Comparison of ENCODE assay signal across 9 mouse cellular contexts in genomic region chr12:13145186-13146115, GRCm38 (mm10).
DNase-seq lines count a peak whose midpoint lies in the region; ATAC-seq and TF ChIP-seq lines count a peak whose summit lies in the region.
"Had no signal": no experiment of that assay in that cellular context is flagged by ENCODE, and none has a peak within 500 bp of the region (broad histone marks: within the 10 kb centered on the region; RNA-seq: fewer than 3 reads in every experiment).

No protein-coding gene starts in this region.

- TF ChIP-seq CTCF in small intestine, adult 2 months (IDR thresholded peaks at IDR 0.05; ENCODE audit: extremely low read depth, insufficient read length, insufficient replicate concordance, low read depth, low read length), result no peak

- H3K4me1 ChIP-seq in liver, embryonic 12.5 days, result no peaks in the 10 kb centered on the region
- peaks cover 11% of the 10 kb centered on the region for H3K4me1 ChIP-seq in heart, embryonic 11.5 days (ENCODE audit: control insufficient read depth, insufficient read depth, low read length)
- no peaks in the 10 kb centered on the region for H3K4me1 ChIP-seq in small intestine, adult 2 months (ENCODE audit: control insufficient read depth, insufficient read depth, insufficient read length, low read length)

- WGBS in liver, embryonic 12.5 days (ENCODE audit: insufficient replicate concordance), result 27% methylated on average over 10 of the region's 10 CpGs
- WGBS in heart, embryonic 11.5 days (ENCODE audit: insufficient replicate concordance), result 33% methylated on average over 10 of the region's 10 CpGs
- WGBS in small intestine, adult 2 months, result 48% methylated on average over 10 of the region's 10 CpGs

- no peak for ATAC-seq in liver, embryonic 12.5 days
- ATAC-seq in heart, embryonic 11.5 days (replicated peaks; ENCODE audit: insufficient number of reproducible peaks, low FRiP score, low TSS enrichment), result peak; percentile 31; the same call in 1 of the 2 replicates

- H3K36me3 ChIP-seq in liver, embryonic 12.5 days, result no peaks in the 10 kb centered on the region
- no peaks in the 10 kb centered on the region for H3K36me3 ChIP-seq in heart, embryonic 11.5 days (ENCODE audit: control insufficient read depth, insufficient read depth, low read length)
- no peaks in the 10 kb centered on the region for H3K36me3 ChIP-seq in small intestine, adult 2 months (ENCODE audit: control insufficient read depth, insufficient read depth, low read length)
- H3K36me3 ChIP-seq: limb, embryonic 13.5 days had no signal

- H3K27ac ChIP-seq in liver, embryonic 12.5 days, result no peak overlapping the region
- H3K27ac ChIP-seq in heart, embryonic 11.5 days (ENCODE audit: low read depth, low read length), result 0 out of 2 replicates have a peak overlapping the region, but pooled peaks have one; percentile 31
- peak overlapping the region; percentile 15; the same call in 1 of the 2 replicates for H3K27ac ChIP-seq in small intestine, adult 2 months (ENCODE audit: insufficient read depth, low read depth, low read length)
- H3K27ac ChIP-seq: limb, embryonic 13.5 days had no signal

- peak; percentile 17 for DNase-seq in liver
- peak; percentile 74 to 75 for DNase-seq in kidney, postnatal 25 days
- no peak for DNase-seq in left cerebral cortex, adult 11 months (ENCODE audit: low spot score)
- DNase-seq in thymus, postnatal 25 days, result no peak
- no peak for DNase-seq in thymus, postnatal 4 days

- no peak overlapping the region for H3K9ac ChIP-seq in liver, embryonic 12.5 days
- no peak overlapping the region for H3K9ac ChIP-seq in heart, embryonic 11.5 days (ENCODE audit: low read depth, low read length)
- H3K9ac ChIP-seq: limb, embryonic 13.5 days had no signal

- H3K4me3 ChIP-seq in liver, embryonic 12.5 days, result no peak overlapping the region
- H3K4me3 ChIP-seq in heart, embryonic 11.5 days (ENCODE audit: low read depth, low read length), result no peak overlapping the region
- H3K4me3 ChIP-seq in small intestine, adult 2 months (ENCODE audit: low read depth, low read length), result no peak overlapping the region
- H3K4me3 ChIP-seq: limb, embryonic 13.5 days had no signal

- H3K4me2 ChIP-seq in liver, embryonic 12.5 days, result no peak overlapping the region
- H3K4me2 ChIP-seq in heart, embryonic 11.5 days, result no peak overlapping the region
- H3K4me2 ChIP-seq: limb, embryonic 13.5 days had no signal

- no peaks in the 10 kb centered on the region for H3K9me3 ChIP-seq in liver, embryonic 12.5 days (replicated peaks)
- H3K9me3 ChIP-seq in heart, embryonic 11.5 days (replicated peaks; ENCODE audit: control insufficient read depth, low read length), result no peaks in the 10 kb centered on the region

- TF ChIP-seq POLR2A in small intestine, adult 2 months (IDR thresholded peaks at IDR 0.05; ENCODE audit: low read depth, low read length), result no peak

- H3K27me3 ChIP-seq in liver, embryonic 12.5 days (replicated peaks), result no peaks in the 10 kb centered on the region
- no peaks in the 10 kb centered on the region for H3K27me3 ChIP-seq in heart, embryonic 11.5 days (ENCODE audit: control insufficient read depth, insufficient read depth, low read length)
- H3K27me3 ChIP-seq in small intestine, adult 2 months (ENCODE audit: control insufficient read depth, insufficient read depth, low read length), result no peaks in the 10 kb centered on the region
- H3K27me3 ChIP-seq: limb, embryonic 13.5 days had no signal

Comparison
In these comparisons a context has a peak if more than half of its experiments do, and no peak if none do; other contexts are left out.
1. DNase-seq: peak in liver (single experiment) and kidney, postnatal 25 days (2 of 2); none in left cerebral cortex, adult 11 months (single experiment), thymus, postnatal 25 days (single experiment) and thymus, postnatal 4 days (single experiment).